19 mouse cellular contexts compared by ENCODE assay signal in the genomic region with DNA sequence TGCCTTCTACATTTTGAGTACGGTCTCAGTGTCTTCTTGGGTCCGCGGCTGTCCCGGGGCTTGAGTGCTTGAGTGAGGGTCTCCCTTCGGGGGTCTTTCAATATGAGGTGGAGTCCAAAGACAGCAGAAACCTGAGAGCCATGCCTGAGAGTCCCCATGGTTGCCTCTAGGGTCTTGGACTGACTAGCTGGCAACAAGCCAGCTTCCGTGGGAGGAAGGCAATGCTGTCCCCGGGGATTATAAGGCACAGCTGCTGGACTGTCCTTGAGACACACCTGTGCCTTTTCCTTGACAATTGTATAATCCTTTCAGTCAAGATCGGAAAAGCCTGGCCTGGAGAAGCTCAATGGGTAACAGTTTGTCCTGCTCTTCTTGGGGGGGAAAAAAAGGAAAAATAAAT.
"Had no signal": no experiment of that assay in that cellular context is flagged by ENCODE, and none has a peak within 500 bp of the region (broad histone marks: within the 10 kb centered on the region; RNA-seq: fewer than 3 reads in every experiment).

No protein-coding gene starts in this region.

- H3K27me3 ChIP-seq: midbrain, embryonic 12.5 days; neural tube, embryonic 13.5 days; neural tube, embryonic 15.5 days had no signal

- H3K4me1 ChIP-seq: midbrain, embryonic 10.5 days; midbrain, embryonic 12.5 days; neural tube, embryonic 13.5 days; neural tube, embryonic 15.5 days had no signal

- H3K4me2 ChIP-seq: lung, embryonic 14.5 days; midbrain, embryonic 12.5 days; neural tube, embryonic 13.5 days; neural tube, embryonic 15.5 days had no signal

- DNase-seq: lung, adult 18-20 months; lung, embryonic 14.5 days; lung, postnatal 10 days; lung, postnatal 4 days; midbrain, embryonic 14.5 days; retina, postnatal 1 day; right cerebral cortex, adult 18-20 months; right cerebral cortex, postnatal 25 days; right cerebral cortex, postnatal 4 days; spleen, adult 18-20 months; thymus, adult 2 months; thymus, postnatal 25 days; thymus, postnatal 4 days had no signal

- H3K36me3 ChIP-seq: midbrain, embryonic 10.5 days; midbrain, embryonic 12.5 days; neural tube, embryonic 13.5 days; neural tube, embryonic 15.5 days had no signal

- H3K9me3 ChIP-seq: midbrain, embryonic 12.5 days; neural tube, embryonic 13.5 days; neural tube, embryonic 15.5 days had no signal

- H3K27ac ChIP-seq: midbrain, embryonic 10.5 days; midbrain, embryonic 12.5 days; neural tube, embryonic 13.5 days; neural tube, embryonic 15.5 days had no signal

- H3K4me3 ChIP-seq: midbrain, embryonic 10.5 days; midbrain, embryonic 12.5 days; myocyte; neural tube, embryonic 13.5 days; neural tube, embryonic 15.5 days had no signal

- ATAC-seq: midbrain, embryonic 16.5 days had no signal

- H3K9ac ChIP-seq: lung, embryonic 14.5 days; midbrain, embryonic 12.5 days; neural tube, embryonic 13.5 days; neural tube, embryonic 15.5 days had no signal
